Mouse (Mus musculus): ENCODE measurements around the gene Crtc1.

Gene Crtc1

GRCm38 (mm10) chr8:70461765-70462515 is 22.6 kb upstream of the Crtc1 start:
- no peak for DNase-seq

DNA sequence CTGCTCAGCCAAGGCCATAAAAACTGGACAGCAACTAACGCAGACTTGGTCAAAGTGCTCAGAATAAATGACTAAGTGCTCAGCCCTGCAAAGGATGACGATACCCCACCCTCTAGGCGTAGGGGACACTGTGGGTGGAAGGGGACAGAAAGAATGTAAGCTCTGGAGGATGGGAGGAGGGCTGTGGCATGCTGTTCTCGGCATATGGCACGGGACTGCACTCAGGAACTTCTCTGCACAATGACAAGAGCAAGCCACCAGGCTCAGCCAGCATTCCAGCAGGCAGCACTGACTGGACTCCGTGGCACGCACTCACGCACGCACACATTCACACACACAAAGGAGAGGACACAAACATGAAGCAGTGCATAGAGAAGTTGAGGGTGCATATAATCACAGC is 21.2 kb upstream of the Crtc1 start:
- DNase-seq, result no peak

DNA sequence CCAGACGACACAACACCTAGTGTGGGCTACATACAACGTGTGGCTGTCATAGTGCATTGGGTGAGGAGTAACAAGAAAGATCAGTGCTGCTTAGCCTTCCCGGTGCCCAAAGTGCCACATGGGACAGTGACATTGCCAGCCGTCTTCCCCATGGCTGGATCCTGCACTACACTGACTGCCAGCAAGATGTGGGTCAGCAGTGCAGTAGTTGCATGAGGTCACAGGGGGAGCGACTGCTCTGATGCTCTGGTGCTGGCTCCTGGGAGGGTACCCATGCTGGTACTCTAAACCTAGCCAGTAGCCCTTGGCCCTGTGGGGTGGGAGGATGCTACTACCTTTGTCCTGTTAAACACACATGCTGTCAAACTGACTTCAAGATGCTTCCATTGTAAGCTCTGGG is 20.8 kb upstream of the Crtc1 start:
- no peak for DNase-seq

- no peak for DNase-seq
Measured at GRCm38 (mm10) chr8:70459636-70460035, 20.3 kb upstream of the Crtc1 start.

- DNase-seq, result no peak
Measured at GRCm38 (mm10) chr8:70458462-70458861, 19.1 kb upstream of the Crtc1 start.

DNA sequence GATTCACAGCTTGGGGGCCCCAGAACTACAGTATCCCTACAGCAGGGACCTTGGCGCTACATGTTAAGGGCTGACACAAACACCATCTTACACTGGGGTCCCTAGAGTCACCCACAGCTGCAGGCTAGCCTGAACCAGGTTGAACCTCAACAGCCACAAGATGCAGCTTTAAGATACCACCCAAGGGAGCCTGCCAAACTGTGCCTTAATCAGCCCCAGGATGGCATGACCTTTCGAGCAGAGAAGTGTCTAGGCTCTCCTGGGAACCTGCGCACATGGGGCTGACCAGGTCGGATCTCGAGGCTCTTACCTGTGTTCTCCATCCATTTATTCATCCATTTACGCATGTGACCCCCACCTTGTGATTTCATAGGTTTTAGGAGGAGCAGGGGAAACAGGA is 18.5 kb upstream of the Crtc1 start:
- DNase-seq, result no peak

GRCm38 (mm10) chr8:70456996-70457395 is 17.6 kb upstream of the Crtc1 start:
- no peak for DNase-seq

DNA sequence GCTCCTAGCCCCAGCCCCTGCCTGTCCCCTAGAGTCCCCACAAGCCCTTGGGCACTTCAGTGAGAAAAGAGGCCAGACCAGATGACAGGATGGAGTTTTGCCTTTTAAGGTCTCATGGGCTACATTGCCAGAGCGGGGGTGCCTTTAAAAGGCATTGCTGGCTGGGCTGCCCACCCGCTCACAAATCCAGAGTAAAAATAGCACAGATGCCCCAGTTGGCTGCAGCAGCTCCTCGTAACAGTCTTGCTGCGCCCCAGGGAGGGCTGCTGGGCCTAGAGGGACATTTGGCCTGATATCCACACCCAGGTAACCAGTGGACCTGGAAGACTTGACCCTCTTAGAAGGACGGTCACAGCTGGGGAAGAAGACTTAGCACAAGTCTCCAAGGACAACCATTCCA is 14.5 kb upstream of the Crtc1 start:
- DNase-seq, result no peak

- no peak for DNase-seq
Measured at GRCm38 (mm10) chr8:70452196-70452966, 13.0 kb upstream of the Crtc1 start.

DNA sequence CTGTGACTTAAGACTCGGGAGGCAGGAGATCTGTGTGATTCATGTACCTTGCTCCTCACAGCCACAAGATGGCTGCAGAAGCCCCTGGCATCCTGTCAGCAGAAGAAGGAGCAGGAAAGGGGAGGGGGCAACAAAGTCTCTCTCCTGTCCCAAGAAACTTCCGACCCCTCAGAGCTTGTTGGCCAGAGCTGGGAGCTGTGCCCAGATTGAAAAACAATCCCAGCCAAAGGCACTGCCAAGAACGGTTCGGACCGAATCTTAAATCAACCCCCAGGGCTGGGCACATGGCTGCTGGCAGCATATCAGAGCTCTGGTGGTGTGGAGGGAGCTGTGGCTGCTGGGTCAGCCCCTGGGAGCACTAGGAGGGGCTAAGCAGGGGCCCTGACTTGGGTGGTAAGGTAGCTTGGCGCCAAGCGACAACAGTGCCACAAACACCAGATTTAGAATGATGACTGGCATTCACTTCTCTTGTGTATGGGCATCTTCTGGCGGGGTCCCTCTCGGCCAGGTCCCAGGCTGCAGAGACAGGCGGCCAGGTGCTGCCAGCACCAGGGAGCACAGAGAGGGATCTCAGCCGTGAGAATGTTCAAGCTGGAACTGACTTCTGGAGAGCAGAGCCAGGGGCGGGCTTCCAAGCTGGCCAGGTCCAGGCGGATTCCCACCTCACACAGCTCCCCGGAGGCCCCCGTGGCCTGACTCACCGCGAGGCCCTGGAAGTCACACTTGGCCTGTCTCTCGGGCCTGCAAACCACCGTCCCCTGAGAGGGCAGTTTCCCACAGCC is 8.5 kb upstream of the Crtc1 start:
- DNase-seq, result no peak

- DNase-seq, result no peak
Measured at GRCm38 (mm10) chr8:70445988-70446387, 6.6 kb upstream of the Crtc1 start.

GRCm38 (mm10) chr8:70443326-70443725 is 3.9 kb upstream of the Crtc1 start:
- DNase-seq, result no peak

DNA sequence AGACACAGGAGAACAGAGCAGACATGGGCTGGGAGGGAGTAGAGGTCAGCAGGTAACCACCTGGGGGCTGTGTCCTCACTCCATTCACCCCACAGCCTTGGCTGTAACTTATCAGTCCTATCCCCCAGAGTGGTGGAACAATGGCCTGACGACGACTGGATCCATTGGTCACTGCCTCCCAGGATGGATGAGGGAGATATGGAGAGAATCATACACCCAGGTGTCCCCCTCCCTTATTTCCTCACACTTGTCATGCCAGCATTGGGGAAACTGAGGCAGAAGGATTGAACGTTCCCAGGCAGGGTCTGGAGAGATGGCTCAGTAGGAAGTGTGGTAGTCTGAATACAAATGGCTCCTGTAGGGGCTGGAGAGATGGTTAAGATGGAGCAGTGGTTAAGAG is 2.2 kb upstream of the Crtc1 start:
- DNase-seq, result no peak

GRCm38 (mm10) chr8:70440246-70440645 is 867 bp upstream of the Crtc1 start:
- no peak for DNase-seq

GRCm38 (mm10) chr8:70439848-70440179 is 435 bp upstream of the Crtc1 start:
- no peak for DNase-seq

- DNase-seq, result no peak
Measured at GRCm38 (mm10) chr8:70438423-70438822, 956 bp downstream of the Crtc1 start.

- DNase-seq, result no peak
Measured at GRCm38 (mm10) chr8:70435156-70435555, 4.2 kb downstream of the Crtc1 start.

GRCm38 (mm10) chr8:70432991-70433536 is 6.3 kb downstream of the Crtc1 start:
- no peak for DNase-seq

GRCm38 (mm10) chr8:70431213-70431612 is 8.2 kb downstream of the Crtc1 start:
- DNase-seq, result no peak

- DNase-seq, result no peak
Measured at GRCm38 (mm10) chr8:70426300-70426907, 13.0 kb downstream of the Crtc1 start.

- no peak for DNase-seq
Measured at GRCm38 (mm10) chr8:70422722-70423121, 16.7 kb downstream of the Crtc1 start.

- DNase-seq, result no peak
Measured at GRCm38 (mm10) chr8:70421349-70422104, 17.9 kb downstream of the Crtc1 start.
